Mouse (Mus musculus) kidney, embryonic 14.5 days (tissue): ENCODE results near the gene Ugt1a7c. TPM values are rescaled to one million over a fixed set of nuclear protein-coding genes. Genes with fewer than 3 reads are reported as not detected.
A peak's percentile ranks its signal among the peaks of the same experiment; 100 is the strongest.

Experiments
- ATAC-seq: fragments of 200-750 bp; cut with Nextera tagmentation; 2 replicates; pipeline ENCODE4 v1.8.0; 2017; ENCODE audit warnings: moderate number of reproducible peaks, mild to moderate bottlenecking, moderate TSS enrichment, moderate library complexity; ENCODE audit not compliant: low FRiP score, low TSS enrichment
- H3K27ac ChIP-seq: fragments of 300-500 bp; sonication (generic); 2 replicates; pipeline ENCODE4 v1.5.1; 2014; ENCODE audit warnings: low read depth, mild to moderate bottlenecking, low read length, moderate library complexity, mixed read lengths
- H3K27me3 ChIP-seq: fragments of 300-500 bp; sonication (generic); 2 replicates; pipeline ENCODE4 v1.6.1; 2014; ENCODE audit warnings: mild to moderate bottlenecking, low read length; ENCODE audit not compliant: control insufficient read depth, insufficient read depth
- H3K36me3 ChIP-seq: fragments of 300-500 bp; sonication (generic); 2 replicates; pipeline ENCODE4 v1.6.1; 2014; ENCODE audit warnings: low read length, mixed read lengths; ENCODE audit not compliant: control insufficient read depth, insufficient read depth
- H3K4me1 ChIP-seq: fragments of 300-500 bp; sonication (generic); 2 replicates; pipeline ENCODE4 v1.6.1; 2014; ENCODE audit warnings: low read length, mixed read lengths; ENCODE audit not compliant: control insufficient read depth, insufficient read depth
- H3K4me2 ChIP-seq: fragments of 300-500 bp; sonication (generic); replicated peaks from 2 replicates; pipeline ENCODE4 v1.6.1; 2014; ENCODE audit warnings: low read depth, mild to moderate bottlenecking, low read length
- H3K4me3 ChIP-seq: fragments of 300-500 bp; sonication (generic); 2 replicates; pipeline ENCODE4 v1.5.1; 2014; ENCODE audit warnings: mild to moderate bottlenecking, low read length
- H3K9ac ChIP-seq: fragments of 300-500 bp; sonication (generic); 2 replicates; pipeline ENCODE4 v1.6.1; 2014; ENCODE audit warnings: low read depth, mild to moderate bottlenecking, low read length, moderate library complexity
- H3K9me3 ChIP-seq: fragments of 300-500 bp; sonication (generic); 2 replicates; pipeline ENCODE4 v1.6.1; 2016; ENCODE audit warnings: low read length; ENCODE audit not compliant: control insufficient read depth
- WGBS: fragments of 180-500 bp; shearing (Covaris S2); extraction: QIAGEN DNeasy Blood & Tissue Kit; methylation state at CpG from one replicate; pipeline ENCODE4 v1.1.7; 2014; 5-methylcytosine and 5-hydroxymethylcytosine counted together
- polyA plus RNA-seq: library from polyadenylated mRNA; unstranded; fragments of >200 nt; fragmentation: Nextera tagmentation; extraction: Ambion mirVana; gene quantifications from 2 replicates; pipeline ENCODE4 v1.2.1, GENCODE M21; 2014

The Ugt1a7c gene
- polyA plus RNA-seq, 1 experiment from 2014 or later, result 6.1 TPM

DNA sequence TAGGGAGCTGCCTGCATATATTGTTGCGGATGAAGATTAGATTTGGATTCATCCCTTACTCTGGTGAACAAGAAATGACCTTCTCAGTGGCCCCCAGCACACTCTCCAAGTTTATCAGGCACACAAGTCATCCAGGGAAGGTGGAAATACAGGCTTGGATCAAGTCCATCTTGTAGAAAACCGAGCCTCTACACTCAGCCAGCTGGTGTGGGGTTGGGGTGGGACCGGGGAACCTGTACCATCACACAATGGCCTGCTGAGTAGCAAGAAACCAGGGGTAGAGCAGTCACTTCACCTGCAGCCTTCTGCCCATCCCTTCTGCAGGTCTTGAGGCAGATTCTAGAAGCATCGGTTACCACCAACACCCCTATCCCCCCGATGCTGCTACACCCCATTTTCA, 139.8 kb downstream of the Ugt1a7c start:
- Histone ChIP-seq H3K9me3 (peaks cover 96% of the 10 kb centered on the region), H3K27me3 (no peaks in the 10 kb centered on the region), H3K36me3 (no peaks in the 10 kb centered on the region), H3K4me3 (no peak overlapping the region), H3K27ac (no peak overlapping the region), H3K9ac (no peak overlapping the region), H3K4me2 (no peak overlapping the region), H3K4me1 (no peaks in the 10 kb centered on the region)
- 45% methylated on average over 5 of the region's 5 CpGs for WGBS
- no peak for ATAC-seq

- H3K9me3 ChIP-seq, result peaks cover 96% of the 10 kb centered on the region
- H3K9ac ChIP-seq, result no peak overlapping the region
- no peaks in the 10 kb centered on the region for H3K36me3 ChIP-seq
- H3K4me3 ChIP-seq, result no peak overlapping the region
- no peak overlapping the region for H3K27ac ChIP-seq
- 67% methylated on average over 11 of the region's 11 CpGs for WGBS
- no peaks in the 10 kb centered on the region for H3K27me3 ChIP-seq
- no peak for ATAC-seq
- H3K4me1 ChIP-seq, result no peaks in the 10 kb centered on the region
- no peak overlapping the region for H3K4me2 ChIP-seq
Observed at GRCm38 (mm10) chr1:88235046-88235893, 140.4 kb downstream of the Ugt1a7c start.

DNA sequence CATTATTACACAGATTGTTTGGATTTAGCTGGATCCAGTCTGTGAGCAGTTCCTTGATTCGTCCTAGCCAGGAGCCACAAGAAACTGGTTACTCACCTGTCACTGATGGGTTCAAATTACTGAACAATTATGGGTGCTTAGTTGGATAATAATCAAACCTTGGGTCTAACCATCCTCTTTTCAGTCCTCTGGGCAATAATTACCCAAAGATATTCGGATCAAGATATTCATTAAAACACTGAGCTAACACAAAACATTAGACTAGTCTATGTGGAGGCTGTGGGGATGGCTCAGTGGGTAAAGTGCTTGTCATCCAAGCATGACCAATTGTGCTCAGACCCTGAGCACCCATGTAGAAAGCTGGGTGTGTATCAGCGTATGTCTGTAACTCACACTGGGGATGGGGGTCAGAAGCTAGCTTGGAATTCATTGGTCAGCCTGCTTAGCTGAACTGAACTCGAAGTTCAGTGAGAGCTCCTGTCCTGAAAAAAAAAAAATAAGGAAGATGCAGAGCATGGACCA, 141.1 kb downstream of the Ugt1a7c start:
- H3K4me2 ChIP-seq, result no peak overlapping the region
- no peak overlapping the region for H3K4me3 ChIP-seq
- no peak for ATAC-seq
- H3K27me3 ChIP-seq, result no peaks in the 10 kb centered on the region
- 61% methylated on average over 4 of the region's 4 CpGs for WGBS
- H3K27ac ChIP-seq, result no peak overlapping the region
- peaks cover 96% of the 10 kb centered on the region for H3K9me3 ChIP-seq
- no peaks in the 10 kb centered on the region for H3K36me3 ChIP-seq
- no peaks in the 10 kb centered on the region for H3K4me1 ChIP-seq
- no peak overlapping the region for H3K9ac ChIP-seq

DNA sequence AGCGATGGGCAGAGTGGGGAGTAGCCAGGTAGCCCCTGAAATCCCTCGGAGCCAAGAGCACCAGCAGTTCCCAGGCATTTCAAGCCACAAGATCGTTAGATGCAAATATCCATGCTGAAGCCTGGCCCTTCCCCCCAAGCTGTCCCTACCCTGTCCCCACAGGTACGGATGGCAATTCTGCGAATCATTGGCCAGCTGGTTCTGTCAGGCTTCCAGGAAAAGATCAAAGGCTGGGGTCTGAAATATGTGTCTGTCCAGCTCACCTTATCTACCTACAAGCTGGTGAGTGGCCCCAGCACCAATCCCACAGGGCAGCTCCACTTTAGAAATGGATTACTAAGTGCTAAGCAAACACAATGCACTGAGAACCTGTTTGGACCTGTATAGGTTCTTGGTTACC, 142.4 kb downstream of the Ugt1a7c start:
- Histone ChIP-seq H3K4me2 (no peak overlapping the region), H3K27ac (no peak overlapping the region), H3K36me3 (no peaks in the 10 kb centered on the region), H3K9me3 (peaks cover 89% of the 10 kb centered on the region), H3K9ac (no peak overlapping the region), H3K27me3 (no peaks in the 10 kb centered on the region), H3K4me1 (no peaks in the 10 kb centered on the region), H3K4me3 (no peak overlapping the region)
- 78% methylated on average over 5 of the region's 5 CpGs for WGBS
- ATAC-seq, result no peak

DNA sequence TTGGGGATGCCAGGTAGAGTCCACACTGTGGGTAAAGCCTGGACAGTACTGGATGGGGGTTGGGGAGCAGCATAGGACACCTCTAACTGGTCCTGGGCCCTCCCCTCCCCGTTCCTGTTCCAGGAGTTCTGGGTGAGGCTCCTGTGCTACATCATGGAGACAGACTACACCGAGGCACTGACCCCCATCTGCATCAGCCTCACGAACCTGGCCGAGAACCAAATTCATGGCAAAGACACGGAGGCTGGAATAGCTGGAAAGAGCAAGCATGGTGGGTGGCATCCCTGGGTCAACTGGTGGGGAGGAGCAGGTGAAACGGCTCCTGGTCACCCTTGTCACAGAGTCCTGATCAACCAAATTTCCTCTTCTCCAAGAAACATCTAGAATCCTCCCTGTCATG, 143.9 kb downstream of the Ugt1a7c start:
- ATAC-seq, result 0 out of 2 replicates have a peak, but pooled peaks have one; percentile 0
- Histone ChIP-seq H3K36me3 (no peaks in the 10 kb centered on the region), H3K27ac (no peak overlapping the region), H3K27me3 (no peaks in the 10 kb centered on the region), H3K9ac (no peak overlapping the region), H3K4me1 (no peaks in the 10 kb centered on the region), H3K4me2 (no peak overlapping the region), H3K4me3 (no peak overlapping the region), H3K9me3 (peaks cover 88% of the 10 kb centered on the region)
- WGBS, result 76% methylated on average over 6 of the region's 6 CpGs

- Histone ChIP-seq H3K9me3 (peaks cover 88% of the 10 kb centered on the region), H3K4me3 (no peak overlapping the region), H3K4me1 (no peaks in the 10 kb centered on the region), H3K27ac (no peak overlapping the region), H3K27me3 (no peaks in the 10 kb centered on the region), H3K9ac (no peak overlapping the region), H3K36me3 (no peaks in the 10 kb centered on the region), H3K4me2 (no peak overlapping the region)
- 74% methylated on average over 5 of the region's 5 CpGs for WGBS
- no peak for ATAC-seq
Observed at GRCm38 (mm10) chr1:88240072-88240471, 145.2 kb downstream of the Ugt1a7c start.

GRCm38 (mm10) chr1:88240579-88240978, 145.7 kb downstream of the Ugt1a7c start:
- Histone ChIP-seq H3K36me3 (no peaks in the 10 kb centered on the region), H3K4me2 (no peak overlapping the region), H3K27me3 (no peaks in the 10 kb centered on the region), H3K27ac (no peak overlapping the region), H3K4me1 (no peaks in the 10 kb centered on the region), H3K9me3 (peaks cover 88% of the 10 kb centered on the region), H3K4me3 (no peak overlapping the region), H3K9ac (no peak overlapping the region)
- ATAC-seq, result no peak; the same call in 1 of the 2 replicates
- 74% methylated on average over 4 of the region's 4 CpGs for WGBS

GRCm38 (mm10) chr1:88243861-88244260, 149.0 kb downstream of the Ugt1a7c start:
- Histone ChIP-seq H3K4me3 (no peak overlapping the region), H3K27ac (no peak overlapping the region), H3K36me3 (no peaks in the 10 kb centered on the region), H3K9me3 (peaks cover 89% of the 10 kb centered on the region), H3K4me2 (no peak overlapping the region), H3K27me3 (no peaks in the 10 kb centered on the region), H3K9ac (no peak overlapping the region), H3K4me1 (no peaks in the 10 kb centered on the region)
- WGBS, result 61% methylated on average over 5 of the region's 5 CpGs
- no peak for ATAC-seq

DNA sequence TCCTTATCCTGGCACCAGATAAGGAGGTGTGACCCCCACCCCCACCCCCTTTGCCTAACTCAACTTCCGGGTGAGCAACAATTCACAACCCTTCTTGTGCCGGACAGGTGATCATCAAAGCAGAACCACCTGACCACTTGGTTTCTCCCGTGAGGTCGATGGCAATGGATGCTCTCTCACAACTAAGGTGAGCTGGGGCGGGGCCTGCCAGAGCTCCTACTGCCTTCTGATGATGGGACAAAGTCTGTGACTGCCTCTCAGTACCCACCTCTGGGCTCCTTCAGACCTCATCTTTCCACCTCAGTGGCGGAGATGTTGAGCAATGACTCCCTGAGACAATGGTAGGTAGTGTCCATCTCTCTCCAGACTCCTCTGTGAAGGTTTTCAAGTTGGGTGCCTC, 151.0 kb downstream of the Ugt1a7c start:
- Histone ChIP-seq H3K4me1 (no peaks in the 10 kb centered on the region), H3K36me3 (no peaks in the 10 kb centered on the region), H3K4me2 (no peak overlapping the region), H3K4me3 (no peak overlapping the region), H3K27ac (no peak overlapping the region), H3K9ac (no peak overlapping the region), H3K9me3 (peaks cover 87% of the 10 kb centered on the region), H3K27me3 (no peaks in the 10 kb centered on the region)
- WGBS, result 77% methylated on average over 6 of the region's 6 CpGs
- ATAC-seq, result no peak
